Mouse (Mus musculus) cerebellum, adult (tissue): ENCODE results near the gene Nprl3.

Experiments
- ATAC-seq: cut with Nextera tagmentation; 2 replicates; pipeline ENCODE4 v1.9.2; 2017; ENCODE audit warnings: mild to moderate bottlenecking, moderate library complexity, mixed read lengths; ENCODE audit not compliant: insufficient number of reproducible peaks, low FRiP score, low TSS enrichment

Nprl3 gene

GRCm38 (mm10) chr11:32250880-32251763 lies 16.4 kb downstream of the Nprl3 start:
- ATAC-seq, result no peak

DNA sequence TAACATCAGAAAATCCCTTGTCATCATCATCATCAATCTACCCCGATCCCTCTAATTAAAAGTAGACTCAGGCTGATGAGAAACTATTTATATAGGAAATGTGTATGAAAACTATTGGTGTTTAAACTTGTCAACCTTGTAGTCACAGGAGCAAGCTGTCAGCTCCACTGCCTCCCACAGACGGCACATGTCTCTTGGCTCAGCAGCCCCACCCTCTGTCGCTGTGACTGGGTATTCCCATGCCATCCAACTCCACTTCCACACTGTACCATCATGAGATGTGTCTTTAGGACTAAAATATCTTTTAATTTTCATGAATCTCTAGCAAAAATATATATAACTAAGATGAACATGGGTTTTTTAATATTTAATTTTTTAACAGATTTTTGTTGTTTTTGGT lies 19.2 kb downstream of the Nprl3 start:
- ATAC-seq, result no peak

GRCm38 (mm10) chr11:32247068-32247467 lies 20.4 kb downstream of the Nprl3 start:
- no peak for ATAC-seq

GRCm38 (mm10) chr11:32245614-32246013 lies 21.9 kb downstream of the Nprl3 start:
- ATAC-seq, result no peak

DNA sequence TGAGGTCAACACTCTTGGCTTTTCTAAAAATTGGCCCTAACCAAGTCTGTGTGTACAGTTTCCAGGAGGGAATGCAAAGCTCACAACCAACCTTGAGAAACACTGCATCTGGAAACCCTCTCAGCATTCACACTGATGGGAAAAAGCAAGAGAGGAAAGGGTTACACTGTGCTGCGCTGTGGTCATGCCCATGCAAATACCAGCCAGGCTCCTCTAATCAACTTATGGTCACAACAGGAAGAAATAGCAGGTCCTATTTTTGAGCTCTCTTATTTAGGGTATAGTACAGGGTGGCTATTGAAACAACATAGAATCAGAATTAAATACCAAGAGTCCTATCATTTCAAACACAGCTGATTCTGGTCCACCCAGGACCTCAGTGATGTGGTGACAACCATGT lies 22.9 kb downstream of the Nprl3 start:
- ATAC-seq, result no peak

DNA sequence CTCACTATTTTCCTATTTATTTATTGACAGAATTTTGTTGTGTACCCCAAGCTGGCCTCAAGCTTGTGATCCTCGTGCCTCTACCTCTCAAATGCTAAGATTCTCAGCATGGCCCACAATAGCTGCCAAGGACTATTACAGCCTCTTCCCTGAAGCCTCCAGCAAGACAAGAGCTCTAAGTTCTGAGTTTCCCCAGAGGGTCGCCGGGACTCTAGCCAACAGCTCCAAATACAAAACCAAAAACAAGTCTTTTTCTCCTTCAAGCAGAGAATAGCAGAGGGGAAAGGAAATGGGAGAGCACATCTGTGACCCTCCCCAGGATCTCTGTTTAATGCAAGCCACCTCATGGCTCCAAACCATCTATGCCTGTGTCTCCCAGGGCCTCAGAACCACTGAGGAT lies 23.4 kb downstream of the Nprl3 start:
- ATAC-seq, result no peak

DNA sequence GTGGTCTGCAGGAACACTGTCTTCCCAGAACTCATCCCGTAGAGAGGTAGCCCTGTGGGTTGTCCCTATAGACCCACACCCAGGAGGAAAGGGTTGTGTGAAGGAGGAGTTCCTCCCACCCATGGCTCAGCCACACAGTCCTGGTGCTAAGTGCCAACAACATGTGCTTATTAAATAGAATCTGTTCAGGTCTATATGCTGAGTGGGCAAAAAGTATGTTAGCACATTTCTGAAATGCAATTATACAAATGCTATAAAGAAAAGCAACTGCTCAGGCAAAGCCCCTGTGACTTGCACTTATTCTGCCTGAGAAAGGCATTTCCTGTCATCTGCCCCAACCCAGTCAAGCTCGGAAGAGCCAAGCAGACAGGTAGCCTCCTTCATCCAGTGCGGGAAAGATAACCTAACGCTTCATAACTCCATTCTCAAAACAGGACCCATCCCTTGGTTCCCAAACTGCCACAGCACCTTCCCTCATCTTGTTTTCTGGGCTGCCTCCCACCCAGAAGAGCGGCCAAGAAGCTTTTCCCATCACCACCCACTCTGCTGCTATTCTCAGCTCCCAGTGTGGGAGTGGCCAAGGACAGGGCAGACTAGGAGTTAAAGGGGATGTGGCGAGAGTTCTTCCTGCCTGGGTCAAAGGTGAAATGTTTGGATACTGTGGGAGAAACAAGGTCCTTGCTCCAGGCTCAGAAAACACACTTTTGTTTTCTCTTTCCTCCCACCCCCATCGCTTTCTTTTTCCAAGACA lies 24.1 kb downstream of the Nprl3 start:
- no peak for ATAC-seq

- no peak for ATAC-seq
These were observed 25.3 kb downstream of the Nprl3 start for GRCm38 (mm10) chr11:32242209-32242608.

GRCm38 (mm10) chr11:32241391-32241790 lies 26.1 kb downstream of the Nprl3 start:
- no peak for ATAC-seq

- ATAC-seq, result peak; percentile 75
These were observed 29.2 kb downstream of the Nprl3 start for GRCm38 (mm10) chr11:32238093-32238860.

DNA sequence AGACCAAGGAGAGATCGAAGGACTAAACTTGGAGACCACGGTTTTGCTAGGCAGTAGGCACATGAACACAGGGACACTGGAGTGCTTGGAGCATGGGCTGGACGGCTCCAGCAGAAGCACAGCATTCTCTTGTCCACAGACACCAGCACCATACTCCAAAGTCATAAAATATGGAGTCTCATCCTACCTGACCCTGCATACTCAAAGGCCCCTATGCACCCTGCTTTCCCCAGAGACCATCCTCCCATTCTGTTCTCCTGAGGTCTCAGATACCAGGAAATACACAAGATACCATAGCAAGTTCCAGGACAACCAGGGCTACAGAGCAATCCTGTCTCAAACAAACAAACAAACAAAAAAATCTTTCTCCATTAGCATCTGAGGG lies 30.1 kb downstream of the Nprl3 start:
- ATAC-seq, result no peak

- no peak for ATAC-seq
These were observed 30.6 kb downstream of the Nprl3 start for GRCm38 (mm10) chr11:32236712-32237410.

GRCm38 (mm10) chr11:32236132-32236531 lies 31.4 kb downstream of the Nprl3 start:
- ATAC-seq, result no peak

DNA sequence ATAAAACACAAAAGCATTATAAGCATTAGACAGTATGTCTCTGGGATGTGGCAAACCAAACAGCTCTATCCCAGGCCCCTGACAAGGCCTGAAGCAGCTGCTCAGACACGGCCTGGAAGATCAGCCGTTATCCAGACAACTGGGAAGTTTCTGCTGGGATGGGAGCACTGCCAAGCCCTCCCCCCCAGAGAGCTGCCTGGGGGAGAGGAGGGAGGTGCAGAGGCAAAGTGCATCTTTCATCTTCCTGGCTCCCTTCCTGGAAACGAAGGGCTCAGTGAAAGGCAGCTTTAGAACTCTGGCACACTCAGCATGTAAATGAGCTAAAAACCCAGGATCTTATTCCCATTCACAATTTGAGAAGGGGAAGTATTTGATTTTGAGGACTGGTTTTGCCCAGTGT lies 31.9 kb downstream of the Nprl3 start:
- ATAC-seq, result no peak

- ATAC-seq, result no peak
These were observed 32.6 kb downstream of the Nprl3 start for GRCm38 (mm10) chr11:32234816-32235485.

DNA sequence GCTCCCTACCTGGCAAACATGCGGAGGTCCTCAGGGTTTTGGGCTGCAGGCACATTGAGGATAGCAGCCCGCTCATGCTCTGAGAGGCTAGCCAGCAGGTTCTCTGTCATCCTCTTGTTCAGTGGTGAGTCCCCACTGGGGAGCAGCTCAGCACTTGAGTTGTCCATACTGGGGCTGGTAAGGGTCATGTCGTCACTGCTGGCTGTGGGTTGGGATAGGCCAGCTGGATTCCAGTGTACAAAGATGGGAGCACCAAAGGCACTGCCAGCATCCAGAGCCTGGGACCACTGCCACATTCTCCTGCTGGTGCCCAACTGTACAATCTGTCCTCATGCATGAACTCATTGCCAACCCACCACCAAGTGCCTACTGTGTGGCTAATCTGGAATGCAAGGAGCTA lies 33.6 kb downstream of the Nprl3 start:
- ATAC-seq, result no peak

DNA sequence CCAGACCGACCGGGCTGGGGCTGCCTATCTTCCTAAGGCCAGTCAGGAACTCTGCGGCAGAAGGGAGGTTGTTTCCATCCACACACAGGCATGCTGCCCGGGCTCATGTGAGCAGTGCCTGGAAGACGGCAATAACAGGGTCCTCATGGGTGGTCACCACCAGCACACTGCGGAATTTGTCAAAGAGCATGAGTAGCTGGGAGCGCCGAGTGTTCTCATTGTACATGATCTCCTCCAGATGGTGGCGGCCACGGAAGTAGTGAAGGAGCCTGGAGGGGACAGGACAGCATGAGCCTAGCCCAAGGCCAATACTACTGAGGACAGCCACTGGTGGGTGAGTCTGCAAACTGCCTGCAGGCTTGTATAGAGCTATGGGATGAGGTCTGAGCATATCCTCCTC lies 34.7 kb downstream of the Nprl3 start:
- no peak for ATAC-seq

GRCm38 (mm10) chr11:32231125-32231524 lies 36.4 kb downstream of the Nprl3 start:
- ATAC-seq, result no peak

DNA sequence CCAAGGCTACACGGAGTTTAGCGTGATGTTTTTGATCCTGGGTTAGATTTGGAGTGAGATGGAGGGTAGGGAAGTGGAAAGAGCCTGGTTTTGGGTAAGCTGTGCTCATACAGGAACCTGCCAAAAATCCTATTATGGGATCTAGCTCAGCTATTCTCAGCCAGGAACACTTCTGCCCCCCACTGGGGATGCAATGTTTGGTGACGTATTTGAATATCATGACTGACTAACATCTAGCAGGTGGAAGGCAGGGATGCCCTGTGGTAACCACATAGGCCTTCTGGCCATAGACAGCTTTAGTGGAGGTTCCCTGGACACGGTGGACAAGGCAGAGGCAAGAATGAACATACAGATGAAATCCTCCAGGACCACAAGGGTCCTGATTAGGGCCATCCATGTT lies 37.3 kb downstream of the Nprl3 start:
- no peak for ATAC-seq
